Mouse (Mus musculus): ENCODE measurements around the gene Prss57. TPM values are rescaled to one million over a fixed set of nuclear protein-coding genes. Genes with fewer than 3 reads are reported as not detected.

Gene Prss57
- 10.0 and 18.4 TPM in 2 replicates for total RNA-seq (2017)

DNA sequence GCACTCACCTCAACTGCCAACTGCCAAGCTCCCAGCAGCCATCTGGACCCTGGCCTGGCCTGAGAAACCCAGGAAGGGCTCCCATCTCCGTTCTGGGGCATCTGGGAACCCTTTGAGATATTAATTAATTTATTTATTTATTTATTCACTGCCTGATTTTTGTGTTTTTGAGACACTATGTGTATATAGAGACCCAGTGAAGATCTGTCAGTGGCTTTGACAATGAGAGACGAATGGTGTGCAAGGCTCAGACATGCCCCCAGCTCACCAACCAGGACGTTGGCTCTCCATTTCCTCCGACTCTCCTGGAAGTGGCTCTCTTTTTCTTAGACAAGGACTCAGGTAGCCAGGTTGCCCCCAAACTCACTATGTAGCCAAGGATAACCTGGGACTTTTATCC lies at the start of gene Prss57:
Prss57 (minus strand) TSS at position 101 of the 400 bp plus-strand sequence.
- no peak for ATAC-seq (replicated peaks in 1 of 2; ENCODE audit: insufficient read depth in 1 of 2, low FRiP score in 2 of 2, low TSS enrichment in 1 of 2, low read depth in 1 of 2, poor library complexity in 2 of 2, severe bottlenecking in 2 of 2)

DNA sequence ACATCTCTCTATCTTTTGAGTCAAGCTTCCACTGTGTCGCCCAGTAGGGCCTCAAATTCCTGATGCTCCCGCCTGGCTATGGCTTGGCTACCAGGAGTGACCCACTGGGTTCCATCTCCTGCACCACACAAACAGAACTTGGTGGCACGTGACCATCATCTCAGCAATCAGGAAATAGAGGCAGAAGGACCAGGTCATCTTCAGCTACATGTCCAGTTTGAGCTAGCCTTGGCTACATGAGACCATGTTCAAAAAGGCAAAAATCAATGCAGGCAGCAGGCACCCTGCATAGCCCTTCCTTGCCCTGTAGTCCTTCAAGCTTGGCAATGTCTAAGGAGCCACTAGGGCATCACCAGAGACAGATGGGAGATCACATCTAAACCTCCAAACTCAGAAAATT lies 49.3 kb upstream of the Prss57 start:
- ATAC-seq (replicated peaks in 1 of 2; ENCODE audit: insufficient read depth in 1 of 2, low FRiP score in 2 of 2, low TSS enrichment in 1 of 2, low read depth in 1 of 2, poor library complexity in 2 of 2, severe bottlenecking in 2 of 2): no peak

DNA sequence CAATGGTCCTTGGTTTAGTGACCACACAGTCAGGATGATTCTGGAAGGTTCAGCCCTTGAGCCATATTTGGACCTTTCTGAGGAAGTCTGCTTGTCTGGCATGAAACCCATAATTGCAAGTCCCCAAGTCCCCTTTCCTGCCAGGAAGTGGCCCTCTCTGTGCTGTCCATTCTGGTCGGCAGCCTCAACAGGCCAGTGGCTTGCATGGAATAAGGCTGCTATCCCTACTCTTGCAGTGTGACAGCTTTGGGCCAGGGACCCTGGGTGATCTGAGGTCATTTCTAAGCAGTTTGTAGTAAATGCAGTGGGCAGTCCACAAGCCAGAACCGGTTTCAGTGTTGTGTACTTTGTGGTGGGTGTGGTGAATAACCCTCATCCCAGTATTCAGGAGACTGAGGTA lies 47.4 kb upstream of the Prss57 start:
- ATAC-seq (replicated peaks in 1 of 2; ENCODE audit: insufficient read depth in 1 of 2, low FRiP score in 2 of 2, low TSS enrichment in 1 of 2, low read depth in 1 of 2, poor library complexity in 2 of 2, severe bottlenecking in 2 of 2): no peak

DNA sequence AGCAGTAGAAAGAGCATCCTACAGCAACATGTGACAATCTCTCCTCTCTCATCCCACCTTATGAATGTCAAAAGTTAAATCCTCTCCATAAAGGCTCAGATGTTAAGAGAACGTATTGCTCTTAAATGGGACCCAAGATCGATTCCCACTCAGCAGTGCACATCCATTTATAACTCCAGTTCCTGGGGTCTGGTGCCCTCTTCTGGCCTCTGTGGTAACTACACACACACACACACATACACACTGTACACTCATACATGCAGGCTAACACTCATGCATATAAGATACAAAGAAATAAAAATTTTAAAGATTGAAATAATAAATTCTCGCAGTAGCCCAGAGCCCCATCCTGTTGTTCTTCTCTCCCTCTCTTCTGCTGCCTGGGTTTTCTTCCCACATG lies 46.2 kb upstream of the Prss57 start:
- no peak for ATAC-seq (replicated peaks in 1 of 2; ENCODE audit: insufficient read depth in 1 of 2, low FRiP score in 2 of 2, low TSS enrichment in 1 of 2, low read depth in 1 of 2, poor library complexity in 2 of 2, severe bottlenecking in 2 of 2)

DNA sequence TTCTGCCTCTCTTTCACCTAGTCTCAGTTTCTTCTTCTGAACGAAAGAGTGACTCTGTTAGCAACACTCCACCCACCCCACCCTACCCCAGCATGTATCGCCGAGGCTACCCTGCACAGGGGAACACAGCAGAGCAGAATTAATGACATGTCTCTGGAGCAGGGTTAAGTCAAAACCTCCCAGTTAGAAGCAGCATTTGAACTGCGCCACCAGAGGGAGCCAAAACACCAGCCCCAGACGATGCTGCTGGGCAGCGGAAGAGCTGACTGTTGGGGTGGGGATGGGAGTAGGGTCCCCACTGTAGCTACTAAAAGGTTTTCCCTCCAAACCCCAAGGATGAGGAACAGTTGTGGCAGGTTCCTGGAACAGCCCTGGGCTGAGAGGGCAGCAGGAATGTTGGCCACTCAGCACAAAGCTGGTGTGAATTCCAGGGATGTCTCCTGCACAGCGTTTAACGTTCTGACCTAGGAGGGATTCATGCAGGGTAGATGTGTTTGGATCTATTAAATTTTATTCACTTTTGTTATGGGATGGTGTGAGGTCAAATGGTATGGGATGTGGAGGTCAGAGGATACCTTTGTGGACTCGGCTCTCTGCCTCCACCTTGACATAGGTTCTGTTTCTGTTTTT lies 44.1 kb upstream of the Prss57 start:
- peak; percentile 6 to 50; a peak in 2 of 4 replicates for ATAC-seq (replicated peaks in 1 of 2; ENCODE audit: insufficient read depth in 1 of 2, low FRiP score in 2 of 2, low TSS enrichment in 1 of 2, low read depth in 1 of 2, poor library complexity in 2 of 2, severe bottlenecking in 2 of 2)

DNA sequence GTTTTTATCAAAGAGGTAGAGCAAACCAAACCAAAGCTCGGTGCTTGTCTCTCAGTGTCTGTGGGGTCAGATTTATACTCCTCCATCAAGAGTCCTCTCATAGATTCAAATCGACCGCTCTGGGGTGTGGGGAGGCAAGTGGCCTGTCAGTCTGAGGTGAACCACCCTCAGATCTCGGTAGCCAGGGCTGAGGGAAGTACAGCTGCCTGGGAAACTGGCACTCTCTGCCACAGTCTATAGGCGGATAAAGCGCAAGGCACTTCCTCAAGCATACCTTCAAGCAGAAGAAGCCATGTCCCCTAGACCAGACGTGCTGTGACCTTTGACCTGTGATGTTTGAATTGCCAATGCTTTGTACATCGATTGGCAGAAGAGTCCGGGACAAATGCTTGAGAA lies 42.0 kb upstream of the Prss57 start:
- peak; percentile 33 to 40; a peak in 3 of 4 replicates for ATAC-seq (replicated peaks in 1 of 2; ENCODE audit: insufficient read depth in 1 of 2, low FRiP score in 2 of 2, low TSS enrichment in 1 of 2, low read depth in 1 of 2, poor library complexity in 2 of 2, severe bottlenecking in 2 of 2)

DNA sequence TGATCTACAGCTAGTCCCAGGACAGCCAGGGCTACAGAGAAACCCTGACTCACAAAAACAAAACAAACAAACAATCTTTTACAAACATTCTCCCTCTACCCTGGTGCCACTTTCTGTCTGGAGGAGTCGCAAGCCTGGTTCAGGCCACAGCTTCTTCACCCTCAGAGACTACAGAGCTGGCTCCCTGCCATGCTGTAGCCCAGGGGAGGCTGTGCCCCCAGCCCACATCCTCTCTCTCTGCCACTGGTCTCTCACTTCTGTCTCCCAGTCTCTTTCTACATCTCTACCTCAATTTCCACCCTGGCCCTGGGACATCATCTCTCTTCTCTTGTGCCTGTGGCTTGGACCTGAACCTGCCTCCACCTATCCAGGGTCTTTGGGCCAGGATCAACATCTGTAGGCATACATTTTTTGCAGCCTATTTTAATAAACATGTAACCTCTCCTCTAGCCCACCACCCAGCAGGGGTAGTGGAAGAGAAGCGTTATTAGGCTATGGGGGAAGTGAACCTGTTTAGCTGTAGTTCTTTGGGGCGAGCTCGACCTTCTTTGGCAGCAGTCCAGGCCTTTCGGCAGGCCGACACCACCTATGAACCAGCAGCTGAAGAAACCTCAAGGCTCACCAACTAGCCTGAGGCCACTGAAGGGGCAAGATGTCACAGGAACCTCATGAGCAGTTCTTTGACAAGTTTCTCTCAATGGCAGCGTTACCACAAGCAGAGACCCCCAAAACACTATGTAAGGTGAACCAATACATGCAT lies 41.4 kb upstream of the Prss57 start:
- peak in 1 of 2 experiments; percentile 47; a peak in 2 of 4 replicates for ATAC-seq (replicated peaks in 1 of 2; ENCODE audit: insufficient read depth in 1 of 2, low FRiP score in 2 of 2, low TSS enrichment in 1 of 2, low read depth in 1 of 2, poor library complexity in 2 of 2, severe bottlenecking in 2 of 2)

DNA sequence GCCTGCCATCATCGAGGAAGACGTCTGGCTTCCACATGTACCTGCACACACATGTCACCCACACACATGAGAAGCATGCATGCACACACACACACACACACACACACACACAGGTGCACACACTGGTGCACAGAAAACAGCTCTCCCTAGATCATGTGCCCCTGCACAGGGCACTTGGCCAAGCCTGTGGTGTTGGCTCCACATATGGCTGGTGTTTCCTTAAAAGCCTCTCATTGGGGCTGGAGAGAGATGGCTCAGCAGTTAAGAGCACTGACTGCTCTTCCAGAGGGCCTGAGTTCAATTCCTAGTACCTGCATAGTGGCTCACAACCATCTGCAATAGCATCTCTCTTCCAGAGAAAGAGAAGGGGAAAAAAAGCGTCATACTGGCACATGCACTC lies 40.8 kb upstream of the Prss57 start:
- peak; percentile 52 to 55; a peak in 2 of 4 replicates for ATAC-seq (replicated peaks in 1 of 2; ENCODE audit: insufficient read depth in 1 of 2, low FRiP score in 2 of 2, low TSS enrichment in 1 of 2, low read depth in 1 of 2, poor library complexity in 2 of 2, severe bottlenecking in 2 of 2)

DNA sequence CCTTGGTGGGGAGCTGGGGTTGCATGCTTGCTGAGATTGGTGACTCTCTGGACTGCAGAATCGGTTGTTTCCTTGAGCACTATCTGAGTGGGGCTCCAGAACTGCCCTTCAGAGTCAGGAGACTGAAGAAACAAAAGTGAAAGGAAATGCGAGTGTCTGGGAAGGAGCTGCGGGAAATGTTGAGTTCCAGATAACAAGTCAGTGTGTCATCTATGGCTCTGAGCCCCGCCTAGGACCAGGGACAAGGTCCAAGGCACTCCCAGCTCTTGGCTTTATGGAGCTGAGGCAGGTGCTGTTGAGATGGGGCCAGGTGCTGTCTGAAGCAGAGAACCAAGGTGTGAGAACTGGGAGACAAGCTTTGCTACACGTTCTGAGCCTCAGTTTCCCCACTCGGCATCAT lies 33.7 kb upstream of the Prss57 start:
- ATAC-seq (replicated peaks in 1 of 2; ENCODE audit: insufficient read depth in 1 of 2, low FRiP score in 2 of 2, low TSS enrichment in 1 of 2, low read depth in 1 of 2, poor library complexity in 2 of 2, severe bottlenecking in 2 of 2): peak in 1 of 2 experiments; percentile 24; a peak in 1 of 4 replicates

DNA sequence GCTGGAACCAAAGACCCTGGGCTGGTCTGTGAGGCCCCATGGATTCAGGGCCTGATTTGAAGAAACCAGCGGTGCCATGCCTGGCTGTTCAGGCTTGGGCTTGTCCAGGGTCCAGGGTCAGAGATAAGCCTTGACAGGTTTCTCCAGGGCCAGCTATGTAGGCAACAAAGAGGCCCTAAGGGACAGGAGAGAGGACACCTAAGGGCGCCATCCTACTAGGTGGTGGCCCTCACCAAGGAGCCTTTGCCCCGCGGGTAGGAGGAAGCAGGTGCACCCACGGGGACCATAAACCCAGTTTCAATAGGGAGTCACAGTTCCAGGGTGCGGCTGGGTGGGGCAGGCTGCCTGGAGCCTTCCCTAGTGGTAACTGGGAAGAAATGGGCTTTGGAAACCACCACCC lies 32.2 kb upstream of the Prss57 start:
- ATAC-seq (replicated peaks in 1 of 2; ENCODE audit: insufficient read depth in 1 of 2, low FRiP score in 2 of 2, low TSS enrichment in 1 of 2, low read depth in 1 of 2, poor library complexity in 2 of 2, severe bottlenecking in 2 of 2): no peak

DNA sequence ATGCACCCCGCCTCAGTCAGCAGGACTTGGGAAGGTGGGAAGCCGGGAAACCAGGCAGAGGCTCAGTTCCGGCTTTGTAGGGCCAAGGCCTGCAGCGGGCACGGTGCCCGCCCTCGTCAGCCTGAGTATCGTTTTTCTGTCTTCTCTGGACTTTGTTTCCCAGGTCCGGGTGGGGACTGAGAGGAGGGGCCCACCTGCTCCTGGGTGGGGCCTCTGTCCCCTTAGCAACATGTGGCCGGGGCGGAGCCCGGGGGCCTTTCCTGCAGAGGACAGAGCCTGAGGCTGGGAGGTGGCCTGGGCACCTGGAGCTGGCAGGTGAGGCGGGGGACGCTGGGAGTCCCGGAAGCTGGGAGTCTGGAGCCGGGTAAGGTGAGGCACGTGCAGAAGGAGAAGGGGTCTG lies 31.6 kb upstream of the Prss57 start:
- ATAC-seq (replicated peaks in 1 of 2; ENCODE audit: insufficient read depth in 1 of 2, low FRiP score in 2 of 2, low TSS enrichment in 1 of 2, low read depth in 1 of 2, poor library complexity in 2 of 2, severe bottlenecking in 2 of 2): no peak

DNA sequence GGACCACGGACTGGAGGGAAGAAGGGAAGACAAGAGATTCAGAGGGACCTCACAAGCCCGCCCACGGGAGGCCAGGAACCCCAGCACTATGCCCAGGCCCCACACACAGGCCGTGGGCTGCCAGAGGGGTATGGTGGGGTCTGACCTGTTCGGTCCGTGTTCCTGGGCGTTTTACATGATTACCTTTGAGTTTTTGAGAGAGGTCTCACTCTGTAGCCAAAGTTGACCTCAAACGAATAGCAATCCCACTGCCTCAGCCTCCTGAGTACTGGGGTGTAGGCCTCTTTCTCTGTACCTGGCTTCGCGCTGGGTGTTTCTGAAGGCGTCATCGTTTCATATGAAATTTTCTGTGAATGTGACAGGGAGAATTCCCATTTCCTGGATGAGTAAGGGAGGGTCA lies 31.0 kb upstream of the Prss57 start:
- ATAC-seq (replicated peaks in 1 of 2; ENCODE audit: insufficient read depth in 1 of 2, low FRiP score in 2 of 2, low TSS enrichment in 1 of 2, low read depth in 1 of 2, poor library complexity in 2 of 2, severe bottlenecking in 2 of 2): no peak

DNA sequence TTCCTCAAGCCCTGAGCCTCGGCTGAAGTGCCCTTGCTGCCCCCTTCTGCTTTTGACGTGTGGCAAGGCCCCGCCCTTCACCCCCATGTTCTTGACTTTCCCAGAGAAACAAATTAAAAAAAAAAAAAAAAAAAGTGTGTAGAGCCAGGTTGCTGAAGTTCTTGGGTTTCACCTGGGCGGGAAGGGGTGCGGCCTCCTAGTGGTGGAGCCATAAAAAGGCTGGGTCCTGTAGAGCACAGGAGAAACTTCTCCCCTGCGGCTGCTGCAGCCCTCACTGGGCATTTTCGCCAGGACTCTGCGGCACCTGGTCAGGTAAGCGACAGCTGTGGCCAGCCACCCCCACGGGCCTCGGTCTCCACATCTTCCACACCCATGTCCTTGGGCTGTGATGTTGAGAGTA lies 30.0 kb upstream of the Prss57 start, which contains the start of gene Misp:
Misp (plus strand) TSS at position 208 of the 400 bp plus-strand sequence.
- no peak for ATAC-seq (replicated peaks in 1 of 2; ENCODE audit: insufficient read depth in 1 of 2, low FRiP score in 2 of 2, low TSS enrichment in 1 of 2, low read depth in 1 of 2, poor library complexity in 2 of 2, severe bottlenecking in 2 of 2)

DNA sequence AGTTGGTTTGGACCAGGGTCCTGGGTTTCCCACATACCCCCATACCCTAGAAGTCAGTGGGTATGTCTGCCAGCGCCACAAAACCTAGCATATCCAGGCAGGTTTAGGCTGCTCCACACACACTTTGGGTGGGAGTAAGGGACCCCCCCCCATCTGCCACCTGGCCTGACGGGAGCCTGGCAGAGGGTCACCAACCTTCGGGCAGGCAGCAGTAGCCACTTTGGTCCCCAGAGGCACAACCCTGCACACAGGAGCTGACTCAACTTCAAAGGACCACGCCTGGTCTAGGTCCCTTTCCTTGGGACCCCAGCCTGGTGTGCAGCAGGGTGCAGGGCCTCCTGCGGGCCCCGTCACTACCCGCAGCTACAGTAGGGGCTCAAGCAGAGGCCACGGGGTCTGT lies 29.5 kb upstream of the Prss57 start:
- no peak for ATAC-seq (replicated peaks in 1 of 2; ENCODE audit: insufficient read depth in 1 of 2, low FRiP score in 2 of 2, low TSS enrichment in 1 of 2, low read depth in 1 of 2, poor library complexity in 2 of 2, severe bottlenecking in 2 of 2)

DNA sequence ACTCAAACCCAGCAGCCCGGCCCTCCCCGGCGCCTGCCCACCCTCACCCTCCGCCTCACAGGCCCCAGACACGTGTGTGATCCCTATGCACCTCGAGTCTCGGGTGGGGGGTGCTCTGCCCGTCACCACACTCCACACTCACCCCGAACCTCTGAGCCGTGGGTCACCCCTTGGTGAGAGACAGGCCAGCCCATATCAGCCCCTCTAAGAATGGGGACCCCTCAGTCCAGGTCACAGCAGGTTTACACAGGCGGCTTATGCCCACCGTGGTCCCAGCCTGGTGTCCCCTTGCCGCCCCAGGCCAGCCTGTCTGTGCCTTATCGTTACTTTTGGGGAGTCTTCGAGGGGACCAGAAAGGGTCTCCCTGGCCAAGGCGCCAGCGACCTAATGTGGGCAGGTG lies 28.8 kb upstream of the Prss57 start:
- ATAC-seq (replicated peaks in 1 of 2; ENCODE audit: insufficient read depth in 1 of 2, low FRiP score in 2 of 2, low TSS enrichment in 1 of 2, low read depth in 1 of 2, poor library complexity in 2 of 2, severe bottlenecking in 2 of 2): no peak

DNA sequence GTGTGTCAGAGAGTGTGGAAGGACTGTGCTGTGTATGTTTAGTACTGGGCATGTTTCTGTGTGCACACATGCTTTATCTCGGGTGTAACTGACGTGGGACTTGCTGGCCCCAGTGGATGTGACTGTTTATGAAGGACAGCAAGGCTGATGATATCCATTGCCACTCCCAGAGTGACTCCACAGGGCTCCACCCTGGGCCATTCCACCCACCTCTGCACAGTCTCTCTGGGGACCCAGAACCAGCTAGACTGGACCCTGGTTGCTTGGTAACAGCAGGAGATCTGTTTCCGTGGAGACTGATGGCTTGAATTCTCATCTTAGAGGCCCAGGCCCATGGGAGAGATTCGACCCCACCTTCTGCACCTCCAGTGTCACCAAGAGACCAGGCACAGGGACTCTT lies 27.5 kb upstream of the Prss57 start:
- no peak for ATAC-seq (replicated peaks in 1 of 2; ENCODE audit: insufficient read depth in 1 of 2, low FRiP score in 2 of 2, low TSS enrichment in 1 of 2, low read depth in 1 of 2, poor library complexity in 2 of 2, severe bottlenecking in 2 of 2)

DNA sequence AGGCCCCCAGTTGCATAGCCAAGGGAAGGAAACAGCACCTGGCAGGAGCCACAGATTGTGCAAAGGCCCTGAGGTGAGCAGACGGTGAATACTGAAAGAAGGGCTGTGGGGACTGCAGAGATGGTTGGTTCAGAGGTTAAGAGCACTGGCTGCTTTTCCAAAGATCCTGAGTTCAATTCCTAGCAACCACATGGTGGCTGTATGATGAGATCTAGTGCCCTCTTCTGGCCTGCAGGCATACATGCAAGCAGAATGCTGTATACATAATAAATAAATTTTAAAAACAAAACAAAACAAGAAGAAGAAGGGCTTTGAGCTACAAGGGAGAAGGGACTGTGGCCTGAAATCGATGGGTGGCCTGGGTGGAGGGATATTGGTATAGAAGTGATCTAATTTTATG lies 26.4 kb upstream of the Prss57 start:
- no peak for ATAC-seq (replicated peaks in 1 of 2; ENCODE audit: insufficient read depth in 1 of 2, low FRiP score in 2 of 2, low TSS enrichment in 1 of 2, low read depth in 1 of 2, poor library complexity in 2 of 2, severe bottlenecking in 2 of 2)

DNA sequence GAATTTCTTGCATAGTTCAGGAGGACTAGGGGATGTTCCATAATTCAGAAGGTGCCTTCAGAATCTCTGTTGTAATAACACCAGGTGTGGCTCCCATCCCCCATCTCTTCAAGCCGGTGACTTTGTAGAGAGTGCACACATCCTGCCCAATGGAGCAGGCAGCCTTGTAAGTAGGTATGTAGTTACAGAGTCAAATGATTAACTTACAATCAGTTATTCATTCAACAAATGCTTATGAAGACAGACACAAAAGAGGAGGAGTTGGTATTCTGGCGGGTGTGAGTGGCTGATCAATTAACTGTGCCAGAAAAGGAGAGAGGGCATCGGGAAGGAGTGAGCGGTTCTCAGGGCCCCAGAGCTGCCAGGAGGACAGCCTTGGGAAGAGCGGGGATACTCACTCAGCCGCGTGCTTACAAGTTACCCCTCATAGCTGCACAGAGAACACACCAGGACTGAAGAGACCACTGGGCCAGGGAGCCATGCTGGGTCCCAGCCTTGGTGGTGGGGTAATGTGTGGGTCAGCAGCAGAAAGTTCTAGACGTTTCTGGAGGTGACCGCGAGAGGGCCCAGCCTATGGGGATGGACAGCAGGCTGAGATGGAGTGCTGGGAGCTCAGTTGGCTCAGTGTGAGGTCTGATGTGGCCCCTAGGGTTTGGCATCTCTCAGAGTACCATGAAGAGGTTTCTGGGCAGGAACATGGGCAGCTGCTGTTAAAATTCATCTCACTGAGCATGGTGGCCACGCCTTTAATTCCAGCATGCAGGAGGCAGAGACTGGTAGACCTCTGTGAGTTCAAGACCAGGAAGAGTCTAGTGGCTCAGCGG lies 25.1 kb upstream of the Prss57 start:
- ATAC-seq (replicated peaks in 1 of 2; ENCODE audit: insufficient read depth in 1 of 2, low FRiP score in 2 of 2, low TSS enrichment in 1 of 2, low read depth in 1 of 2, poor library complexity in 2 of 2, severe bottlenecking in 2 of 2): no peak
